Mouse (Mus musculus) limb, embryonic 11.5 days (tissue): ENCODE measurements around the gene Slc1a3. TPM values are rescaled to one million over a fixed set of nuclear protein-coding genes. Genes with fewer than 3 reads are reported as not detected.

ENCODE experiments used
- ATAC-seq: fragments of 200-750 bp; cut with Nextera tagmentation; 2 replicates; pipeline ENCODE4 v1.8.0; 2017; ENCODE audit warnings: low read depth; ENCODE audit not compliant: insufficient number of reproducible peaks, low FRiP score, low TSS enrichment
- DNase-seq: peaks from one replicate; pipeline ENCODE4 v3.0.0-alpha.2; 2015; ENCODE audit warnings: low spot score
- H3K27ac ChIP-seq: fragments of 300-500 bp; sonication (generic); replicated peaks from 2 replicates; pipeline ENCODE4 v1.5.1; 2014; ENCODE audit warnings: low read depth, mild to moderate bottlenecking, low read length
- H3K27me3 ChIP-seq: fragments of 300-500 bp; sonication (generic); 2 replicates; pipeline ENCODE4 v1.6.1; 2014; ENCODE audit warnings: mild to moderate bottlenecking, low read length, mixed read lengths; ENCODE audit not compliant: control insufficient read depth, insufficient read depth
- H3K36me3 ChIP-seq: fragments of 300-500 bp; sonication (generic); 2 replicates; pipeline ENCODE4 v1.6.1; 2014; ENCODE audit warnings: mild to moderate bottlenecking, low read length, moderate library complexity, mixed read lengths; ENCODE audit not compliant: control insufficient read depth, insufficient read depth
- H3K4me1 ChIP-seq: fragments of 300-500 bp; sonication (generic); 2 replicates; pipeline ENCODE4 v1.6.1; 2014; ENCODE audit warnings: low read length, mixed read lengths; ENCODE audit not compliant: control insufficient read depth, insufficient read depth
- H3K4me2 ChIP-seq: fragments of 300-500 bp; sonication (generic); 2 replicates; pipeline ENCODE4 v1.6.1; 2014; ENCODE audit warnings: low read depth, mild to moderate bottlenecking, moderate library complexity; ENCODE audit not compliant: severe bottlenecking
- H3K4me3 ChIP-seq: fragments of 300-500 bp; sonication (generic); 2 replicates; pipeline ENCODE4 v1.5.1; 2014; ENCODE audit warnings: low read depth, low read length
- H3K9ac ChIP-seq: fragments of 300-500 bp; sonication (generic); 2 replicates; pipeline ENCODE4 v1.6.1; 2014; ENCODE audit warnings: mild to moderate bottlenecking, low read length
- H3K9me3 ChIP-seq: fragments of 300-500 bp; sonication (generic); 2 replicates; pipeline ENCODE4 v1.6.1; 2016; ENCODE audit warnings: low read length; ENCODE audit not compliant: control insufficient read depth
- WGBS: fragments of 180-500 bp; shearing (Covaris S2); extraction: QIAGEN DNeasy Blood & Tissue Kit; methylation state at CpG from one replicate; pipeline ENCODE4 v1.1.7; 2014; 5-methylcytosine and 5-hydroxymethylcytosine counted together
- polyA plus RNA-seq: library from polyadenylated mRNA; unstranded; fragments of >200 nt; fragmentation: Nextera tagmentation; extraction: Ambion mirVana; gene quantifications from 2 replicates; pipeline ENCODE4 v1.2.1, GENCODE M21; 2014

The Slc1a3 gene
- polyA plus RNA-seq: 24.9 and 26.3 TPM in 2 replicates

DNA sequence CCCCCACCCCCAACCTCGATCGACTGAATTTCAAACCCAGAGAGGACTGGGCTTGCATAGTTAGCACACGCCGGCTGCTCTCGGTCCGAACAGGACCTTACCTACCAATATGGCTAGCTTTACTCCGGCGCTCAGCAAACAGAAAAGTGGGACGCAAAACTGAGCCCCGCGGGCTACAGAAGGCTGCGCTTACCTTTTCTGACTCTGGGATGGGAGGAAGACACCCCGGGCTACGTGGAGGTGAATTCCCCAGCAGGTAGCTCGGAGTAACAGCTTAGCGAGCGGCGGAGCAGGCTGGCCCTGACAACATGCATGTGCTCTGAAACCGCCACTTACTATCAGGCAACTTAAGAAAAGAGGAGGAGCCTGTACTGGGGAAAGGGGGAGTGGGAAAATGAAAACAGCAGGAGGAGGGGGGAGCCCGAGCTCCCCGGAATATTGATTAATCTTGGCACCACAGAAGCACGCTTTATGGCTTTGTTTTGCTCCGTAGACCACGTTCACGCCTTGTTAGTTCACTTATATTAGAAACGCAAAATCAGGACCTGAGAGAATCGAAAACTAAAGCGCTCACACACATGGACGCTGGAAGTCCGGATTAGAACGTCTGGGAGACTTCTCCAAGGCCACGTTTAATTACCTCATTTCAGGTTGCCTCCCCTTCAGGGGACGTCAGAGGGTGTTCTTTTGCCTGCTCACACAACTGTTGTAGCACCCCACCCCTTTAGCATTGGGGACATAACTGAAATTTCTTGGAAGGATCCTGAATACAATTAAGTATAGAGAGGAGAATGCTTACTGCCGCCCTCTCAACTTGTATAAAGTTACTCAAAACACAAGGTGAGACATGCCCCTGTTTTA lies at the start of gene Slc1a3:
Gene Slc1a3, minus strand, starts transcription at position 619 of the 861 bp plus-strand sequence.
- Histone ChIP-seq H3K4me3 (peak within 1 kb of the TSS; percentile 60), H3K9me3 (no peaks in the 10 kb centered on the region), H3K4me2 (peak within 1 kb of the TSS; percentile 66), H3K4me1 (peaks cover 8% of the 10 kb centered on the region; the same call in 1 of the 2 replicates), H3K27me3 (no peaks in the 10 kb centered on the region), H3K9ac (peak within 1 kb of the TSS; percentile 65), H3K27ac (no peak within 1 kb of the TSS), H3K36me3 (no peaks in the 10 kb centered on the region; the same call in 1 of the 2 replicates)
- ATAC-seq (peak; percentile 81), DNase-seq (peak; percentile 74)
- WGBS: under 1% methylated on average over 34 of the region's 34 CpGs

- Histone ChIP-seq H3K9ac (no peak overlapping the region), H3K4me1 (no peaks in the 10 kb centered on the region), H3K27me3 (no peaks in the 10 kb centered on the region), H3K9me3 (no peaks in the 10 kb centered on the region), H3K4me2 (no peak overlapping the region), H3K27ac (no peak overlapping the region), H3K4me3 (no peak overlapping the region), H3K36me3 (no peaks in the 10 kb centered on the region)
- WGBS: 75% methylated on average over 3 of the region's 3 CpGs
- DNase-seq (no peak), ATAC-seq (no peak)
Measured at GRCm38 (mm10) chr15:8759026-8759425, 48.5 kb upstream of the Slc1a3 start.

DNA sequence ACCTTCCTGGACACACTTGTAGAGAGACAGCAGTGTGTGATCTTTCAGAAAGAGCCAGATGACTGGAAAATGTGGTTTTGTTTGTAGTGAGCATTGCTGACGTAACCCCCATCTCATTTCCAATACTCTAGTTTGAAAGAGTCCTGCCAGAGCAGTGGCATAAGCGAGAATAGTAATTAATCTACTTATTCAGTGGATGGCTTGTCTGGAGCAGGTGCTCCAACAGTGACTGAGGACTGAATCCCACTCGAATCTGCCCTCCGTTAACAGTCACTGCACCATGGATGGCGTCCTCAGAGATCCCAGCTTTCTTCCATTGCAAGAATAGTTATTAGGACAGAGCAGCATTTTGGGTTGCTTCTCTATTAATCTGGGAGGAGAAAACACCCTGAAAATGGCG lies 45.9 kb upstream of the Slc1a3 start:
- Histone ChIP-seq H3K36me3 (no peaks in the 10 kb centered on the region), H3K27ac (no peak overlapping the region), H3K9me3 (no peaks in the 10 kb centered on the region), H3K4me1 (no peaks in the 10 kb centered on the region), H3K4me2 (no peak overlapping the region), H3K27me3 (no peaks in the 10 kb centered on the region), H3K9ac (no peak overlapping the region), H3K4me3 (no peak overlapping the region)
- 88% methylated on average over 6 of the region's 6 CpGs for WGBS
- no peak for ATAC-seq
- no peak for DNase-seq

GRCm38 (mm10) chr15:8749762-8750161 lies 39.2 kb upstream of the Slc1a3 start:
- no peak overlapping the region for H3K27ac ChIP-seq
- 88% methylated on average over 4 of the region's 4 CpGs for WGBS
- H3K4me2 ChIP-seq: no peak overlapping the region
- H3K9me3 ChIP-seq: no peaks in the 10 kb centered on the region
- H3K9ac ChIP-seq: no peak overlapping the region
- H3K27me3 ChIP-seq: no peaks in the 10 kb centered on the region
- H3K4me3 ChIP-seq: no peak overlapping the region
- H3K4me1 ChIP-seq: no peaks in the 10 kb centered on the region
- ATAC-seq: no peak
- no peak for DNase-seq
- H3K36me3 ChIP-seq: no peaks in the 10 kb centered on the region

- no peak for ATAC-seq
- H3K9me3 ChIP-seq: no peaks in the 10 kb centered on the region
- DNase-seq: no peak
- WGBS: 78% methylated on average over 1 of the region's 1 CpGs
- H3K9ac ChIP-seq: no peak overlapping the region
- no peak overlapping the region for H3K4me3 ChIP-seq
- no peak overlapping the region for H3K27ac ChIP-seq
- H3K4me1 ChIP-seq: no peaks in the 10 kb centered on the region
- no peaks in the 10 kb centered on the region for H3K36me3 ChIP-seq
- H3K4me2 ChIP-seq: no peak overlapping the region
- H3K27me3 ChIP-seq: no peaks in the 10 kb centered on the region
Measured at GRCm38 (mm10) chr15:8748771-8749170, 38.2 kb upstream of the Slc1a3 start.

- no peak for DNase-seq
- no peaks in the 10 kb centered on the region for H3K4me1 ChIP-seq
- H3K4me3 ChIP-seq: no peak overlapping the region
- ATAC-seq: no peak
- no peaks in the 10 kb centered on the region for H3K9me3 ChIP-seq
- no peaks in the 10 kb centered on the region for H3K27me3 ChIP-seq
- H3K36me3 ChIP-seq: no peaks in the 10 kb centered on the region
- 78% methylated on average over 6 of the region's 6 CpGs for WGBS
- H3K9ac ChIP-seq: no peak overlapping the region
- no peak overlapping the region for H3K27ac ChIP-seq
- no peak overlapping the region for H3K4me2 ChIP-seq
Measured at GRCm38 (mm10) chr15:8741593-8741992, 31.0 kb upstream of the Slc1a3 start.

DNA sequence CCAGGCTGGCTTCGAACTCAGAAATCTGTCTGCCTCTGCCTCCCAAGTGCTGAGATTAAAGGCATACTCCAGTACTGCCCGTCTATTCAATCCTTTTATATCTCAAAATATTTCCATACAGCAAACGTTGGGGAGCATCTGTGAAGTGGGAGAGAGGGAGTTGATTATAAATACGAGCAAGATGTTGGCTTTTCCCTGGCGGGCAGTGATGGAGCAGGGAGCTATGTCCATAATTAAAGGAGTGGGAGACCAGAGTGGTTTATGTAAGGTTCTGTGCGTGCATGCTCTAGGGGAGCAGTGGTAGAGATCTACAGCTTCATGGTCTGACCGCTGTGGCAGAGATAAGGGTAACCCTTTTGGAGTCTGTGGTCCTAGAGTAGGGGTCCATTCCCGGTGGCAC lies 30.2 kb upstream of the Slc1a3 start:
- no peaks in the 10 kb centered on the region for H3K36me3 ChIP-seq
- DNase-seq (no peak), ATAC-seq (no peak)
- H3K9ac ChIP-seq: no peak overlapping the region
- H3K27me3 ChIP-seq: no peaks in the 10 kb centered on the region
- H3K9me3 ChIP-seq: no peaks in the 10 kb centered on the region
- H3K27ac ChIP-seq: no peak overlapping the region
- H3K4me3 ChIP-seq: no peak overlapping the region
- 91% methylated on average over 8 of the region's 8 CpGs for WGBS
- no peak overlapping the region for H3K4me2 ChIP-seq
- no peaks in the 10 kb centered on the region for H3K4me1 ChIP-seq

GRCm38 (mm10) chr15:8738156-8738555 lies 27.6 kb upstream of the Slc1a3 start:
- WGBS: 85% methylated on average over 5 of the region's 5 CpGs

More at GRCm38 (mm10) chr15:8738156-8738555, 27.6 kb upstream of the Slc1a3 start:
- ATAC-seq: no peak
- Histone ChIP-seq H3K36me3 (no peaks in the 10 kb centered on the region), H3K9ac (no peak overlapping the region), H3K27ac (no peak overlapping the region), H3K4me2 (no peak overlapping the region), H3K27me3 (no peaks in the 10 kb centered on the region), H3K4me3 (no peak overlapping the region), H3K9me3 (no peaks in the 10 kb centered on the region), H3K4me1 (no peaks in the 10 kb centered on the region)
- no peak for DNase-seq
